Mouse (Mus musculus): ENCODE data around the gene Dhodh.

The Dhodh gene

GRCm38 (mm10) chr8:109608271-109609152, at the start of gene Dhodh:
Gene Dhodh, minus strand, starts transcription at chr8:109608673.
- DNase-seq = peak; percentile 97

- no peak for DNase-seq
Observed at GRCm38 (mm10) chr8:109656860-109657259, 48.4 kb upstream of the Dhodh start.

DNA sequence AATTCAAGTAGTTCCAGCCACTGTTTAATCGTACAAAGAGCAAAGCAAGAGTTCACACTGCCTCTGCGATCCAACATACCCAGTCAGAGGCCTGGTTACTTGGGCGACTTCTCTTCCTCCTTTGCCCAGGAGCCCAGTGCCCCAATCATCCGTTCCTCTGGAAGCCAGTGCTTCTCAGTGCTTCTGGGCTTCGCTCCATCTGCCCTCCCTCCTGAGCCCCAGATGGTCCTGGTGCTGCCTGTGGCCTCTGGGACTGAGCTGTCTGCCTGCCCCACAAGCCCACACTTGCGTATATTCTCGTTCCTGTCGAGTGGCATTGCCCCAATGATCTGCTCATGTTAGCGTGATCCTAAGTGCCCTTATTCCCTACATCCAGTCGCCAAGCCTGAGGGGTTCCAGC, 42.3 kb upstream of the Dhodh start:
- no peak for DNase-seq

- no peak for DNase-seq
Observed at GRCm38 (mm10) chr8:109648469-109648868, 40.0 kb upstream of the Dhodh start.

DNA sequence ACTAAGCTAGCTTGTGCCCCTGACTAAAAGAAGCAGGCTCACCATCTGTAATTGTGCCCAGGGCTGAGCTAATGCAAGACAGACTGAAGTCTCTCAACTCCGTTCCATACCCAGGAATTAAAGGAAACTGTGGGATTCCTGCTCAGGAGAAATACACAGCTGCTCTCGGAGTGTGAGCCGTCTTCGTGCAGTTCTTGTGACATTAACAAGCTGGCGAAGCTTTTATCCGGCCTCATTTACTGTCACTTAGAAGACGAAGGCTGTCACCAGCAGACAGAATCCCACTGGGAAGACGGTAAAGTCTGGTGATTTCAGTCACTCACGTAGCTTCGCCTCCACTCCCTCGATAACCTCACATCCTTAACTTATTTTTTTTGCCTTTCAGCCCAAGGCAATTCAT, 38.9 kb upstream of the Dhodh start:
- no peak for DNase-seq

DNA sequence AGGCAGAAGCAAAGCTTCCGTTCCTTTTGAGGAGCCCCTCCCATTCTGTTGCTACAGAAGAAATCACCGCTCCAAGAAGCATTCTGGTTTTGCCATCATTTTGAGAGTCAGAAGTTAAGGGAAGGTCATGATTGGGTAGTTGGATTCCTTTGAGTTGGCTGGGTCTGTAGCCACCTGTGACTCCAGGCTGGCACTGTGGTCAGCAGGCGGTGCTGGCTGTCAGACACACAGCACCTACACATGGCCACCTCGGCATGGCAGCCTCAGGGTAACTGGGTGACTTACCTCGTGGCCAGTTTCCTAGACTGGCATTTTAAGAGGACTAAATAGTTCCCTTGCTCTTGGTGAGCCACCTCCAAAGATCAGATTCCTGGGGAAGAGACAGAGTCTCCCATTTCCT, 32.8 kb upstream of the Dhodh start:
- DNase-seq = no peak

- no peak for DNase-seq
Observed at GRCm38 (mm10) chr8:109640410-109640809, 31.9 kb upstream of the Dhodh start.

DNA sequence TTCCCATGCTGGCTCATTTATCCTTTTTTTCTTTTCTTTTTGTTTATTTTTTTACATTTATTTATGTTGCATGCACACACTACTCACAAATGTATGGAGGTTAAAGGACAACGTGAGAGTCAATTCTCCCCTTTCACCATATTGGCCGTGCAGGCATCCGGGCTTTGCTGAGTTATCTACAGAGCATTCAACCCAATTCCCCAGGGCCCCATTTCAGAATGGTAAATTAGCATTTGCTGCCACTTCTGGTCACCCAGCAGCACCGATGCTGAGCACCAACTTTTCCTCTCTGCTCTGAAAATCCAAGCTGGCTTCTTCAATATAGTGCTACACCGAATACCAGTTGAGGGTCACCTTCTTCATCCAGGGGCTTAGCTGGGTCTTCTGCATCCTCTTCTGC, 30.4 kb upstream of the Dhodh start:
- DNase-seq = no peak

DNA sequence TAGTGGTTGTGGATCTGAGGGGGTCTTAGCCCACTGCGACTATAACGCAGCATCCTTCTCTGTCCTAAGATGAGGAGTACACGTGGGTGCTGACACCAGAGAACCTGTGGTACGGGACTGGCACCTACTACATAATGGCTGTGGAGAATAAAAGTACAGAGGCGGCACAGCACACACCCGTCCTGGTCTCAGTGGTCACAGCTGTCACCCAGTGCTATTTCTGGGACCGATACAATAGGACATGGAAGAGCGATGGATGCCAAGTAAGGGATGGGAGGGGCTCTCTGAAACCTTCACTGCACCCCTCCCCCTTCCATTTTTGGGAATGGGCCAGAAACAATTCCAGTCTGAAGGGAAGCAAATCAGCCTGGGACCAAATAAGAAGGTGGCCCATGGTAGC, 26.7 kb upstream of the Dhodh start:
- no peak for DNase-seq

- DNase-seq = no peak
Observed at GRCm38 (mm10) chr8:109632498-109632897, 24.0 kb upstream of the Dhodh start.

- no peak for DNase-seq
Observed at GRCm38 (mm10) chr8:109628638-109629037, 20.2 kb upstream of the Dhodh start.

GRCm38 (mm10) chr8:109615569-109615968, 7.1 kb upstream of the Dhodh start:
- DNase-seq = no peak

DNA sequence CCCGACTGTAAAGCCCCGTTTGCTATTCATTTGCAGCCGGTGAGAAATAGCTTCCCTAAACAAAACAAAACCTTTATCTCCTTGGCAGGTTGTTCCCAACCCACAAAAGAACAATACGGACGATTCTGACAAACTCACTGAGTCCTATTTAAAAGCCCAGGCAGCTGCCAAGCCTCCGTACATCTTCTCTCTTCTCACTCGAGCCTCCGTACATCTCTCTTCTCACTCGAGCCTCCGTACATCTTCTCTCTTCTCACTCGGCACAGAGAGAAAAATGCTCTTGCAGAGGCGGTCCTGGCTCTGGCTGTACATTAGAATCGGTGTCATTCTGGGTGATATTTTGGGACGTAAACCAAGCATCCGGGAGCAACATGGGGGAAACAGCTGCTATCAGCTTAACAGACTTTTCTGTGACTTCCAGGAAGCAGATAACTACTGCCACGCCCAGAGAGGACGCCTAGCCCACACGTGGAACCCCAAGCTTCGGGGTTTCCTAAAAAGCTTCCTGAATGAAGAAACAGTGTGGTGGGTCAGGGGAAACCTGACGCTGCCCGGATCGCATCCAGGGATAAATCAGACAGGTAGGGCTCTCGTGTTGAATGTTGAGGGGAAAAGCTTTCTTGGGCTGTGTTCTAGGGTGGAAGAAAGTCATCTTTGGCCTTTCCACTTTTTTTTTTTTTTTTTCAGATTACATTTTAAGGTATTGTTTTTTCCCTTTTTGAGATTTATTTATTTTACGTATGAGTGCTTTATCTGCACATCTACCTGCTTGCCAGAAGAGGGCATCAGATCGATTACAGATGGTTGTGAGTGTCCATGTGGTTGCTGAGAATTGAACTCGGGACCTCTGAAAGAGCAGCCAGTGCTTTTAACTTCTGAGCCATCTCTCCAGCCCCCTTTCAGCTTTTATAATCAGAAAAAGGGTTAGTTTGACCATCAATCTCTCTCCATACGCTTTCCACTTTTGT, 6.1 kb upstream of the Dhodh start, which contains the start of gene Pkd1l3:
Gene Pkd1l3 (plus strand): TSS at position 275 of the 968 bp plus-strand sequence.
- DNase-seq = no peak

- DNase-seq = peak; percentile 38
Observed at GRCm38 (mm10) chr8:109609153-109609502, 655 bp upstream of the Dhodh start.

DNA sequence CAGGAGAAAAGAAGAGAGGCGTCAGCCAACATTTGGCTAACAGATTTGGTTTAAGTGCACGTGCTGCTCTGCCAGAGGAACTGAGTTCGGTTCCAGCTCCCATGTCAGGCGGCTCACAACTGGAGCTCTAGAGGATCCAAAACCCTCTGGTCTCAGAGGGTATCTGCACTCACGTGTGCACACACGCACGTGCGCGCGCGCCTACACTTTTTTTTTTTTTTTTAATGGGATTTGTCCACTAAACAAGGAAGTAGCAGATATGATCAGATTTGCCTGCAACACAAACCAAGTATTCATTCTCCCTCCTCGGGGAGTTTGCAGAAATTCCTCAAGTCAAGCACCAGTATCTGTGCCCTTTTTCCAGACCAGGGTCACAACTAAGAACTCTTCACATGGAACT, 823 bp downstream of the Dhodh start:
- DNase-seq = no peak

GRCm38 (mm10) chr8:109606725-109607124, 1.7 kb downstream of the Dhodh start:
- DNase-seq = no peak

DNA sequence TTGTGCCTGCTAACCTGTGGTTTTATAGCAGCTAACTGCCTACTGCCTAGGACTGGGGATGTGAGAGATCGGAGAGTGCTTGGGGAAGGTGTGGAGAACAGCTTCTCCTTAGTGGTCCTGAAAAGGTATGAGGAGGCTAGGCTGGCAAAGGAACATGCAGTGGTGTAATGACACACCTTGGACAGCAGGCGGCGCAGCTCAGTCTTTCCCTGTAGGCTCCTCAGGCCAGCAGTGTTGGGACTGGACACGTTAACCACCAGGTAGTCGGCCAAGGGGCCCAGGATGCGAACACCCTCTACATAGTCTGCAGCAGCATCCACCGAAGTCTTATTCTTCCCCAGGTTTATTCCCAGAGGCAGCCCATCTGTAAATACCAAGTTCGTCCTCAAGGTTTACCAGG, 12.6 kb downstream of the Dhodh start:
- peak; percentile 47 for DNase-seq

DNA sequence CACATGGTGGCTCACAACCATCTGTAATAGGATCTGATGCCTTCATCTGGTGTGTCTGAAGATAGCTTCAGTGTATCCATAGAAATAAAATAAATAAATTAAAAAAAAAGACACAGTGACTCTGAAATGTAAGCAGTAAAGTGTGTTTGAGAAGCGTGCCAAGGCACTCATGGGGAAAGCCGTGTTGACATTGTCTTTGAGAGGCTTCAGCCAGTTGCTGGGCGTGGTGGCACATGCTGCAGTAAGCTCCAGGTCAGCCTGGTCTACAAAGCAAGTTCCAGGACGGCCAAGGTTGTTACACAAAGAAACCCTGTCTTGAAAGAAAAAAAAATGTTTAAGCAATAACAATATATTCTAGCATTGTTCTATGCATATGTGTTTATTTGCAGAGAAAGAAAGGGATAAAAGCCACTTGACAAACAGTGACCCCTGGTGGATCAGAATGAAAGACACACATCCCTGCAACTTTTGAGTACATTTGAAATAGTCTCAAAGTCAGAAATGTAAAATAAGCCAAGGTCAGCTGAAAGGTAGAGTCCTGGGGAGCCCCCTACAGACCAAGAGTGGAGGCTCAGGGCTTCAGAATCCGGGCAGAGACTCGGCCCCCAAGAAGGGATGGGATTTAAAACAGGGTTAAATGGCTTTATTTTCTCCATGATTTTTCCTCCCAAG, 15.2 kb downstream of the Dhodh start:
- peak; percentile 37 for DNase-seq

- no peak for DNase-seq
Observed at GRCm38 (mm10) chr8:109592164-109592563, 16.3 kb downstream of the Dhodh start.

- DNase-seq = no peak
Observed at GRCm38 (mm10) chr8:109591367-109591766, 17.1 kb downstream of the Dhodh start.

GRCm38 (mm10) chr8:109590901-109591300, 17.6 kb downstream of the Dhodh start:
- no peak for DNase-seq

DNA sequence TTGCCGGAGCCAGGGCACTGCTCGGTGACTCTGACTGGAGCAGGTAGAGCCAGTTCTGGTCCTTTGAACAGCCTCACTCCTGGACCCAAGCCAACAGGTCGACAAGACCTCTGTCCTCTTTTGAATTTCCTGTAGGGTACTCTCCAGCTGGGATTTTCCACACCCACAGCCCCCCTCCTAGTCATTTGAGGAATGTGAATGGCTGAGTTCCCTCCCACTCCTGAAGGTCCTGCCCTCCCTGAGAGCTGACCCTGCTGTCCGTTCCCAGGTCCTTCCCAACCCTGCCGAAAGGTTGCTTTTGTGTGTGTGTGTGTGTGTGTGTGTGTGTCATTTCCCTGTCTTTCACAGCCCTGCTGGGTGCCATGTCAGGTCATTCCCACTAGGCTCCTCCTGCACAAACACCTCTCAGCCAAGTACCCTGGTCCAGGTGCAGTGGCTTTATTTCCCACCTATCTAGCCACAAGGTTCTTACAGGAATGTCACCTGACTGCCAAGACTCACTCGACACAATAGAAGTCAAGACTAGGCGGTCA, 21.4 kb downstream of the Dhodh start:
- peak; percentile 83 for DNase-seq

DNA sequence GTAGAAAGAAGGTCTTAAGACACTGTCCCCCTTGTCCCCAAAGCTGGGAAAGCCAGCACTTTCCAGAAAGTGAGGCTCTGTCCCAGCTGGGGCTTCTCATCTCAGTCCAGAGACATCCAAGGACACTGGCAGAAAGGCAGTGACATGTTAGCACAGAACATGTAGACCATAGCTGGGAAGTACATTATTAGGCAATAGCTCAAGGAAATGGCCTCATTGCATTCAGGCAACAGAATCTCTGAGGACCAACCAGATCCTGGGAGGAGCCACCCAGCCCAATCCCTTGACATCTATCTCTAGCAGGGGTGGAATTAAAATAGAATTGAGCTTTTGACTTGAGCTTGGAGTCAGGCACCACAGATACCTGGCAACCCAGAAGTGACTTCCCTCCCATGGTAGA, 22.8 kb downstream of the Dhodh start:
- DNase-seq = no peak
